Comparison of ENCODE assay signal across 27 mouse cellular contexts in genomic region chr4:96881077-96881476, GRCm38 (mm10).
A peak's percentile ranks its signal among the peaks of the same experiment; 100 is the strongest.
DNase-seq lines count a peak whose midpoint lies in the region; ATAC-seq and TF ChIP-seq lines count a peak whose summit lies in the region.
"Had no signal": no experiment of that assay in that cellular context is flagged by ENCODE, and none has a peak within 500 bp of the region (broad histone marks: within the 10 kb centered on the region; RNA-seq: fewer than 3 reads in every experiment).

No protein-coding gene starts in this region.

- 58% methylated on average over 2 of the region's 2 CpGs for WGBS in liver, adult 2 months
- WGBS in liver, postnatal 0 days (ENCODE audit: insufficient replicate concordance) = 81% methylated on average over 2 of the region's 2 CpGs
- WGBS in lung, embryonic 15.5 days = 38% methylated on average over 2 of the region's 2 CpGs
- 46% methylated on average over 2 of the region's 2 CpGs for WGBS in lung, postnatal 0 days

- H3K4me2 ChIP-seq in liver, postnatal 0 days (ENCODE audit: low read depth, low read length) = no peak overlapping the region
- no peak overlapping the region for H3K4me2 ChIP-seq in lung, embryonic 15.5 days
- H3K4me2 ChIP-seq in lung, postnatal 0 days (replicated peaks; ENCODE audit: low read depth, low read length) = no peak overlapping the region
- H3K4me2 ChIP-seq: embryonic facial prominence, embryonic 12.5 days; forebrain, embryonic 12.5 days had no signal

- H3K27me3 ChIP-seq in liver, adult 2 months (ENCODE audit: control insufficient read depth, insufficient read depth, low read length) = no peaks in the 10 kb centered on the region
- H3K27me3 ChIP-seq in liver, postnatal 0 days (ENCODE audit: insufficient read depth, low read length) = no peaks in the 10 kb centered on the region
- H3K27me3 ChIP-seq in lung, embryonic 15.5 days = no peaks in the 10 kb centered on the region
- no peaks in the 10 kb centered on the region for H3K27me3 ChIP-seq in lung, postnatal 0 days (replicated peaks; ENCODE audit: insufficient read depth, low read length)
- H3K27me3 ChIP-seq: CH12.LX; embryonic facial prominence, embryonic 12.5 days; forebrain, embryonic 12.5 days; Patski had no signal

- no peak overlapping the region for H3K4me3 ChIP-seq in liver, adult 2 months (ENCODE audit: insufficient read depth, low read depth, low read length)
- no peak overlapping the region for H3K4me3 ChIP-seq in liver, postnatal 0 days (ENCODE audit: low read depth, low read length)
- no peak overlapping the region for H3K4me3 ChIP-seq in lung, embryonic 15.5 days
- H3K4me3 ChIP-seq in lung, postnatal 0 days (ENCODE audit: low read depth, low read length) = no peak overlapping the region
- H3K4me3 ChIP-seq: embryonic facial prominence, embryonic 10.5 days; embryonic facial prominence, embryonic 12.5 days; forebrain, embryonic 10.5 days; forebrain, embryonic 12.5 days had no signal

- H3K36me3 ChIP-seq in liver, adult 2 months (ENCODE audit: control insufficient read depth, insufficient read depth, low read length) = no peaks in the 10 kb centered on the region
- no peaks in the 10 kb centered on the region for H3K36me3 ChIP-seq in liver, postnatal 0 days (replicated peaks; ENCODE audit: insufficient read depth, low read length)
- no peaks in the 10 kb centered on the region for H3K36me3 ChIP-seq in lung, embryonic 15.5 days
- H3K36me3 ChIP-seq in lung, postnatal 0 days (ENCODE audit: insufficient read depth, low read length) = no peaks in the 10 kb centered on the region
- H3K36me3 ChIP-seq: embryonic facial prominence, embryonic 10.5 days; embryonic facial prominence, embryonic 12.5 days; forebrain, embryonic 10.5 days; forebrain, embryonic 12.5 days; G1E had no signal

- no peaks in the 10 kb centered on the region for H3K79me2 ChIP-seq in liver, adult 2 months (ENCODE audit: control insufficient read depth, insufficient read depth, low read length)

- H3K4me1 ChIP-seq in liver, adult 2 months (ENCODE audit: control insufficient read depth, insufficient read depth, low read length) = no peaks in the 10 kb centered on the region
- no peaks in the 10 kb centered on the region for H3K4me1 ChIP-seq in liver, postnatal 0 days (ENCODE audit: insufficient read depth)
- peaks cover 3% of the 10 kb centered on the region; the same call in 1 of the 2 replicates for H3K4me1 ChIP-seq in lung, embryonic 15.5 days
- H3K4me1 ChIP-seq in lung, postnatal 0 days (ENCODE audit: insufficient read depth, low read depth, low read length) = no peaks in the 10 kb centered on the region
- H3K4me1 ChIP-seq: embryonic facial prominence, embryonic 10.5 days; embryonic facial prominence, embryonic 12.5 days; forebrain, embryonic 10.5 days; forebrain, embryonic 12.5 days had no signal

- no peaks in the 10 kb centered on the region for H3K9me3 ChIP-seq in liver, postnatal 0 days (ENCODE audit: low read length)
- H3K9me3 ChIP-seq in lung, embryonic 15.5 days = no peaks in the 10 kb centered on the region
- no peaks in the 10 kb centered on the region for H3K9me3 ChIP-seq in lung, postnatal 0 days (ENCODE audit: low read length)
- H3K9me3 ChIP-seq: embryonic facial prominence, embryonic 10.5 days; embryonic facial prominence, embryonic 12.5 days; forebrain, embryonic 10.5 days; forebrain, embryonic 12.5 days had no signal

- H3K9ac ChIP-seq in liver, adult 2 months (ENCODE audit: low read depth, low read length) = no peak overlapping the region
- H3K9ac ChIP-seq in liver, postnatal 0 days (replicated peaks) = no peak overlapping the region
- no peak overlapping the region for H3K9ac ChIP-seq in lung, embryonic 15.5 days
- no peak overlapping the region for H3K9ac ChIP-seq in lung, postnatal 0 days (replicated peaks; ENCODE audit: low read depth)
- H3K9ac ChIP-seq: embryonic facial prominence, embryonic 12.5 days; forebrain, embryonic 12.5 days had no signal

- no peak for ATAC-seq in liver, postnatal 0 days
- peak; percentile 70; the same call in 1 of the 2 replicates for ATAC-seq in lung, embryonic 15.5 days (ENCODE audit: borderline replicate concordance, extremely low read depth, low FRiP score, low TSS enrichment)
- ATAC-seq in lung, postnatal 0 days = peak; percentile 83
- ATAC-seq: activated CD4-positive, CD25-positive, alpha-beta regulatory T cell, adult 4 months; CD4-positive, CD25-positive, alpha-beta regulatory T cell, adult 4 months; forebrain, embryonic 14.5 days; Patski had no signal

- no peak for TF ChIP-seq CTCF in liver, adult 2 months (IDR thresholded peaks at IDR 0.05; ENCODE audit: low read depth, low read length)
- TF ChIP-seq CTCF in liver, postnatal 0 days (IDR thresholded peaks at IDR 0.05; ENCODE audit: low read depth) = no peak
- peak; percentile 16; the same call in 1 of the 2 replicates for TF ChIP-seq CTCF in lung, postnatal 0 days (IDR thresholded peaks at IDR 0.05)

- DNase-seq in liver, adult 2 months (ENCODE audit: extremely low read depth, low read depth, low spot score) = peak; percentile 5
- DNase-seq in liver, postnatal 0 days = no peak
- DNase-seq in lung, postnatal 36 days = no peak
- peak; percentile 77 for DNase-seq in lung, postnatal 0 days (ENCODE audit: low spot score)
- DNase-seq in lung, postnatal 25 days (ENCODE audit: low spot score) = no peak
- DNase-seq in fat pad, adult 2 months (ENCODE audit: extremely low read depth, low read depth, low spot score) = peak; percentile 25
- DNase-seq in spleen, postnatal 14 days (ENCODE audit: low spot score in 2 of 2) = no peak
- DNase-seq: adrenal gland, adult 8-10 months; adrenal gland, postnatal 14 days; adrenal gland, postnatal 36 days; B cell, adult 2 months; cerebellum, adult 11-12 months; cerebellum, adult 2 months; cerebellum, adult 9-10 months; cerebellum, postnatal 10 days; cerebellum, postnatal 25 days had no signal

- no peak overlapping the region for H3K27ac ChIP-seq in liver, adult 2 months (replicated peaks; ENCODE audit: insufficient read depth, low read depth, low read length)
- H3K27ac ChIP-seq in liver, postnatal 0 days (ENCODE audit: low read depth) = no peak overlapping the region
- peak overlapping the region; percentile 50; the same call in 1 of the 2 replicates for H3K27ac ChIP-seq in lung, embryonic 15.5 days
- H3K27ac ChIP-seq in lung, postnatal 0 days (ENCODE audit: low read length) = peak overlapping the region; percentile 47
- H3K27ac ChIP-seq: embryonic facial prominence, embryonic 10.5 days; embryonic facial prominence, embryonic 12.5 days; forebrain, embryonic 10.5 days; forebrain, embryonic 12.5 days had no signal

- TF ChIP-seq EP300 in liver, postnatal 0 days (IDR thresholded peaks at IDR 0.05; ENCODE audit: low read depth) = no peak
- TF ChIP-seq EP300 in lung, postnatal 0 days (IDR thresholded peaks at IDR 0.05) = peak; percentile 46; the same call in 1 of the 2 replicates

- no peak for TF ChIP-seq POLR2A in liver, adult 2 months (IDR thresholded peaks at IDR 0.05; ENCODE audit: extremely low read depth, insufficient read depth, low read length)

Comparison
In these comparisons a context has a peak if more than half of its experiments do, and no peak if none do; other contexts are left out.
1. DNase-seq: peak in liver, adult 2 months (single experiment), lung, postnatal 0 days (single experiment) and fat pad, adult 2 months (single experiment); none in liver, postnatal 0 days (single experiment), lung, postnatal 36 days (single experiment), lung, postnatal 25 days (single experiment) and spleen, postnatal 14 days (0 of 2).
2. H3K27ac ChIP-seq: peak in lung, embryonic 15.5 days (single experiment) and lung, postnatal 0 days (single experiment); none in liver, adult 2 months (single experiment) and liver, postnatal 0 days (single experiment).